Mouse (Mus musculus) right cerebral cortex, postnatal 36 days (tissue): Measurements from ENCODE around the gene Mtap.

Experiments used
- DNase-seq, 2 experiments: peaks; one replicate each; pipeline ENCODE4 v3.0.0; 2022; ENCODE audit warnings: low spot score in 2 of 2, mixed read lengths in 1 of 2

Mtap gene

GRCm38 (mm10) chr4:89136906-89137541 lies at the start of gene Mtap:
Mtap (plus strand) TSS chr4:89137122.
- peak; percentile 66 to 76 for DNase-seq

GRCm38 (mm10) chr4:89089110-89089509 lies 47.8 kb upstream of the Mtap start:
- no peak for DNase-seq

GRCm38 (mm10) chr4:89090217-89090616 lies 46.7 kb upstream of the Mtap start:
- DNase-seq = no peak

GRCm38 (mm10) chr4:89092153-89092552 lies 44.8 kb upstream of the Mtap start:
- DNase-seq = no peak

GRCm38 (mm10) chr4:89094773-89095172 lies 42.1 kb upstream of the Mtap start:
- DNase-seq = no peak

GRCm38 (mm10) chr4:89098261-89098660 lies 38.7 kb upstream of the Mtap start:
- no peak for DNase-seq

GRCm38 (mm10) chr4:89101276-89101675 lies 35.6 kb upstream of the Mtap start:
- no peak for DNase-seq

- no peak for DNase-seq
These were observed 34.6 kb upstream of the Mtap start for GRCm38 (mm10) chr4:89102283-89102682.

GRCm38 (mm10) chr4:89105486-89105885 lies 31.4 kb upstream of the Mtap start:
- no peak for DNase-seq

GRCm38 (mm10) chr4:89106505-89106904 lies 30.4 kb upstream of the Mtap start:
- DNase-seq = no peak

GRCm38 (mm10) chr4:89112168-89112710 lies 24.7 kb upstream of the Mtap start:
- DNase-seq = no peak

- no peak for DNase-seq
These were observed 24.1 kb upstream of the Mtap start for GRCm38 (mm10) chr4:89112782-89113181.

- DNase-seq = no peak
These were observed 20.9 kb upstream of the Mtap start for GRCm38 (mm10) chr4:89116006-89116405.

- DNase-seq = no peak
These were observed 17.0 kb upstream of the Mtap start for GRCm38 (mm10) chr4:89119900-89120299.

- no peak for DNase-seq
These were observed 16.6 kb upstream of the Mtap start for GRCm38 (mm10) chr4:89120353-89120752.

GRCm38 (mm10) chr4:89123446-89124243 lies 13.3 kb upstream of the Mtap start:
- DNase-seq = no peak

- DNase-seq = no peak
These were observed 9.2 kb upstream of the Mtap start for GRCm38 (mm10) chr4:89127674-89128073.

GRCm38 (mm10) chr4:89128080-89128936 lies 8.6 kb upstream of the Mtap start:
- no peak for DNase-seq

- DNase-seq = no peak
These were observed 8.0 kb upstream of the Mtap start for GRCm38 (mm10) chr4:89128937-89129277.

GRCm38 (mm10) chr4:89129311-89129913 lies 7.5 kb upstream of the Mtap start:
- no peak for DNase-seq

- no peak for DNase-seq
These were observed 5.1 kb upstream of the Mtap start for GRCm38 (mm10) chr4:89131795-89132194.

- no peak for DNase-seq
These were observed 566 bp upstream of the Mtap start for GRCm38 (mm10) chr4:89136356-89136755.
